Mouse (Mus musculus) embryonic fibroblast, embryonic 13.5 days (primary cell): ENCODE results near the gene Fhdc1. TPM values are rescaled to one million over a fixed set of nuclear protein-coding genes. Genes with fewer than 3 reads are reported as not detected.

Source experiments
- H3K27ac ChIP-seq: 2 replicates; pipeline ENCODE4 v1.5.1; 2012; ENCODE audit warnings: low read length, control low read depth, inconsistent platforms; ENCODE audit not compliant: insufficient read depth
- H3K4me1 ChIP-seq: 2 replicates; pipeline ENCODE4 v1.6.1; 2011; ENCODE audit warnings: low read length; ENCODE audit not compliant: control insufficient read depth, insufficient read depth
- H3K4me3 ChIP-seq: 2 replicates; pipeline ENCODE4 v1.5.1; 2011; ENCODE audit warnings: mild to moderate bottlenecking, control low read depth, low read length; ENCODE audit not compliant: insufficient read depth
- CTCF ChIP-seq: IDR thresholded peaks from 2 replicates; pipeline ENCODE4 v1.5.1; 2011; ENCODE audit warnings: mild to moderate bottlenecking, control low read depth, low read length, moderate library complexity, borderline replicate concordance; ENCODE audit not compliant: insufficient read depth
- POLR2A ChIP-seq: IDR thresholded peaks from 2 replicates; pipeline ENCODE4 v1.6.1; 2011; ENCODE audit warnings: low read depth, mild to moderate bottlenecking, control low read depth, low read length, moderate library complexity
- polyA plus RNA-seq: library from polyadenylated mRNA; stranded (reverse); fragments of >200 nt; gene quantifications from 2 replicates; pipeline ENCODE4 v1.2.4, GENCODE M21; 2011; ENCODE audit warnings: low read depth; ENCODE audit not compliant: missing spikeins, insufficient read length

Gene Fhdc1
- polyA plus RNA-seq, 1 experiment = 9.7 TPM

DNA sequence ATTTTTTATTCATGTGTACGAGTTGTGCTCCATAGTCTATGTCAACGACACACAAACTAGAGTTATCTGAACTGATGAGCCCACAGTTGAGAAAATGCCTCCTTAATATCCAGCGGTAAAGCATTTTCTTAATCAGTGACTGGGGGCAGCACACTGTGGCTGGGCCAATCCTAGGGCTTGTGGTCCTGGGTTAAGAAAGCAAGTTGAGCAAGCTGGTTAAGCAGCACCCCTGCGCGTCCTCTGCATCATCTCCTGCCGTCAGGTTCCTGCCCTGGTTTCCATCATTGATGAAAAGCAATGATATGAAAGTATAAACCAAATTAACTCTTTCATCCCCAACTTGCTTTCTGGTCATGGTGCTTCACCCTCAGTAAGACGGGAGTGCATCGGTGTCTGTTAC lies 12.4 kb upstream of the Fhdc1 start:
- Histone ChIP-seq H3K4me3 (no peak overlapping the region), H3K4me1 (no peaks in the 10 kb centered on the region), H3K27ac (no peak overlapping the region)
- TF ChIP-seq POLR2A = no peak
- no peak for TF ChIP-seq CTCF

DNA sequence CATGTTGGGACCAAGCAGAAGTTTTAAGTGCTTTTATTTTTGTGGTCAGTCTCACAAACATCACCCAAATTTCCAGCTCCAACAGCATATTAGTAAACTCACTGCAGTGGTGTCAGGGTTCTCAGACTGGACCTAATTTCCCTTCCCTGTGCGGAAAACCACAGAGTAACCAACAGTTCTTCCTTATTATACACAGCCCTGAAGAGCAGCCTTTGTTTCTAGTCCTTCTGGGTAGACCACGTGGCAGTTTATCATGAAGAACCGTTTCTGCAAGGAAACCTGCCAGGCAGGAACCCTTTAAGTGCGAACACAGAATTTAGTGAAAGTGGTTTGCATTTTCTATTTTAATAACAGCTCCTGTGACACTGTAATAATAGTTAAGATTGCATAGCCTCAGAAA lies 11.9 kb upstream of the Fhdc1 start:
- H3K4me3 ChIP-seq = no peak overlapping the region
- no peaks in the 10 kb centered on the region for H3K4me1 ChIP-seq
- H3K27ac ChIP-seq = no peak overlapping the region
- TF ChIP-seq POLR2A (no peak), CTCF (no peak)

DNA sequence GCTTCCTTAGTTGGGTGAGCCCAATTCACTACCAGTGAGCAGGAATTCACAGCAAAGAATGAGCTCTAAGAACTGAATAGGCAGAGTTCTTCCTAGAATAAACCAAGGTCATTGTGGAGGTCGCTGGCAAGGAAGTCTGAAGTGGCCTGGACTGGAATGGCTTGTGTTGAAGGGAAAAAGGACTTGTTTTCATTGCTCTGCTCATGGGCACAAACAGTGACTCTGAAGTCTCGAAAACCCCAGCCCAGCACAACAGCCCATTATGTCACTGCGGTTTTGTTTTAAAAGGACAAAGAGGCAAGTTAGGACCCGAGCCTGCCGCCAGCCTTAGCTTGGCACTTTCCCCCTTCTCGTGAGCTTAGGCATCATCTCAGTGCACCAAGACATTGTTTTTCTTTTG lies 8.5 kb upstream of the Fhdc1 start:
- Histone ChIP-seq H3K4me3 (no peak overlapping the region), H3K4me1 (no peaks in the 10 kb centered on the region), H3K27ac (no peak overlapping the region)
- TF ChIP-seq POLR2A (no peak), CTCF (no peak)

GRCm38 (mm10) chr3:84484891-84485290 lies 4.7 kb upstream of the Fhdc1 start:
- no peak overlapping the region for H3K4me3 ChIP-seq
- H3K4me1 ChIP-seq = no peaks in the 10 kb centered on the region
- TF ChIP-seq CTCF (no peak), POLR2A (no peak)
- H3K27ac ChIP-seq = no peak overlapping the region

- Histone ChIP-seq H3K4me1 (no peaks in the 10 kb centered on the region), H3K4me3 (no peak overlapping the region), H3K27ac (no peak overlapping the region)
- TF ChIP-seq CTCF = no peak
- TF ChIP-seq POLR2A = no peak
These were observed 4.1 kb upstream of the Fhdc1 start for GRCm38 (mm10) chr3:84484333-84484732.

GRCm38 (mm10) chr3:84482121-84482520 lies 1.9 kb upstream of the Fhdc1 start:
- H3K27ac ChIP-seq = no peak overlapping the region
- 0 out of 2 replicates have a peak, but pooled peaks cover 4% of the 10 kb centered on the region for H3K4me1 ChIP-seq
- TF ChIP-seq CTCF = no peak
- TF ChIP-seq POLR2A = no peak
- H3K4me3 ChIP-seq = no peak overlapping the region

- Histone ChIP-seq H3K27ac (no peak overlapping the region), H3K4me1 (0 out of 2 replicates have a peak, but pooled peaks cover 4% of the 10 kb centered on the region), H3K4me3 (no peak overlapping the region; the same call in 1 of the 2 replicates)
- TF ChIP-seq CTCF (no peak), POLR2A (no peak)
These were observed 875 bp upstream of the Fhdc1 start for GRCm38 (mm10) chr3:84481104-84481503.

DNA sequence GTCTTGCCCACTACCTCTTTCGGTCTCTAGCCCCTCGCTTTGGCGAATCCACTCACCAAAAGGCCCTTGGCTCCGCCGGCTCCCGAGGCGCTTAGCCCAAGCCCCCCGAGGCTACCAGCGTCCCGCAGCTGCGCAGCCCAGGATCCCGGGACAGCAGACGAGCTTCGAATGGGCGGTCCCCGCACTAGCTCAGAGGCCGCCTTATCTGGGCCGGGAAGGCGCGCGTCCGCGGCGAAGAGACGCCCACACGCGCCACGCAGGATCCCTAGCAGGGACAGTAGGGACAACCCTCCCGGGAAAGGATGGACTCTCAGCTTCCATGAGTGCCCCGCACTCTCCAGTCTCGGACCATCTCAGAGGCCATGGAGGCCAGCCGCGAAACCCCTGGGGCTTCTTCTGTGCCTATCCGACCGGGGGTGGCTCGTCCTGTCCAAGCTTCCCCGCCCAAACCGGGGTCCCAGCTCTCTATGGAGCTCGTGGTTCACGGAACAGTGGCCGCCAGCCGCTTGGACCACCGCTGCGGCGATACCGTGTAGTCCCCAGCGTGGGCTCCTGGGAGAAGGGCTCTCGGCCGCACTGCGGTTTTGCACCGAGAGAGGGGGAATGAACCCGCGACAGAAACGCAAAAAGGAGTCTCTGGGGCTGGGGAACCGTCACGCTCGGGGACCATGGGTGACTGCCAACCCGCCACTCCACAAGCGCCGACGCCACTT lies 780 bp downstream of the Fhdc1 start:
- Histone ChIP-seq H3K27ac (no peak overlapping the region), H3K4me1 (0 out of 2 replicates have a peak, but pooled peaks cover 4% of the 10 kb centered on the region), H3K4me3 (peak overlapping the region; percentile 69)
- TF ChIP-seq POLR2A (peak; percentile 58), CTCF (no peak)

GRCm38 (mm10) chr3:84478896-84479292 lies 1.3 kb downstream of the Fhdc1 start:
- no peak for TF ChIP-seq CTCF
- TF ChIP-seq POLR2A = no peak
- Histone ChIP-seq H3K27ac (no peak overlapping the region), H3K4me1 (0 out of 2 replicates have a peak, but pooled peaks cover 4% of the 10 kb centered on the region), H3K4me3 (peak overlapping the region; percentile 69)

DNA sequence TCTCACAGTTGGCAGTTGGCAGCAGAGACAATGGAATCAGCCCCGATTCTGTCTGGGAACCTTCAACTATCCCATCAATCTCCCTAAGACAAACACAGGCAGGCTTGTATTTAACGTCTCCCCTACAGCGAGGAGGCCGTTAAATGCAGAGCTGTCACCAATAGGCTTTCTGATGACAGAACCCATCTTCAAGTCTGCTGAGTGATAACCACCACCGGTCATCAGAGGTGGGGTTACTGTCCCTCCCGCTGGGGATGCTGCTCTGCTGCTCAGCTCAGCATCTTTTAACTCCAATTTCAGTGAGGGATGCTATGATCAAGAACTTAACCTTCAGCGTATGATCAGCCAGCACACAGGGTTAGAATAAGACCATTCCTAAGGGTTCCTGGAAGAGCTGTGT lies 2.0 kb downstream of the Fhdc1 start:
- H3K4me1 ChIP-seq = 0 out of 2 replicates have a peak, but pooled peaks cover 4% of the 10 kb centered on the region
- no peak overlapping the region for H3K27ac ChIP-seq
- no peak for TF ChIP-seq CTCF
- no peak for TF ChIP-seq POLR2A
- H3K4me3 ChIP-seq = peak overlapping the region; percentile 69
